Mouse (Mus musculus) liver, postnatal 0 days (tissue): ENCODE data around the gene Gm17509. TPM values are rescaled to one million over a fixed set of nuclear protein-coding genes. Genes with fewer than 3 reads are reported as not detected.

Experiments
- ATAC-seq: fragments of 200-750 bp; cut with Nextera tagmentation; 2 replicates; pipeline ENCODE4 v1.8.0; 2017; ENCODE audit warnings: mild to moderate bottlenecking, moderate library complexity
- DNase-seq: peaks from one replicate; pipeline ENCODE4 v3.0.0-alpha.2; 2016
- H3K27ac ChIP-seq: fragments of 300-500 bp; sonication (generic); 2 replicates; pipeline ENCODE4 v1.5.1; 2014; ENCODE audit warnings: antibody characterized with exemption, moderate library complexity, mild to moderate bottlenecking, low read depth
- H3K27me3 ChIP-seq: fragments of 300-500 bp; sonication (generic); 2 replicates; pipeline ENCODE4 v1.6.1; 2014; ENCODE audit warnings: low read length, control low read depth, mixed read lengths; ENCODE audit not compliant: insufficient read depth
- H3K36me3 ChIP-seq: fragments of 300-500 bp; sonication (generic); replicated peaks from 2 replicates; pipeline ENCODE4 v1.6.1; 2014; ENCODE audit warnings: mild to moderate bottlenecking, control low read depth, low read length, moderate library complexity, mixed read lengths; ENCODE audit not compliant: insufficient read depth
- H3K4me1 ChIP-seq: fragments of 300-500 bp; sonication (generic); 2 replicates; pipeline ENCODE4 v1.6.1; 2014; ENCODE audit warnings: antibody characterized with exemption, mild to moderate bottlenecking, control low read depth; ENCODE audit not compliant: insufficient read depth
- H3K4me2 ChIP-seq: fragments of 300-500 bp; sonication (generic); 2 replicates; pipeline ENCODE4 v1.6.1; 2014; ENCODE audit warnings: low read depth, mild to moderate bottlenecking, low read length, moderate library complexity, mixed read lengths
- H3K4me3 ChIP-seq: fragments of 300-500 bp; sonication (generic); 2 replicates; pipeline ENCODE4 v1.5.1; 2014; ENCODE audit warnings: low read depth, low read length
- H3K9ac ChIP-seq: fragments of 300-500 bp; sonication (generic); replicated peaks from 2 replicates; pipeline ENCODE4 v1.6.1; 2014; ENCODE audit warnings: mild to moderate bottlenecking, moderate library complexity
- H3K9me3 ChIP-seq: fragments of 300-500 bp; sonication (generic); 2 replicates; pipeline ENCODE4 v1.6.1; 2016; ENCODE audit warnings: mild to moderate bottlenecking, control low read depth, low read length, mixed read lengths
- CTCF ChIP-seq: sonication (generic); IDR thresholded peaks from 2 replicates; pipeline ENCODE4 v1.5.1; 2016; ENCODE audit warnings: antibody characterized with exemption, low read depth
- EP300 ChIP-seq: IDR thresholded peaks from 2 replicates; pipeline ENCODE4 v1.6.1; 2016; ENCODE audit warnings: antibody characterized with exemption, low read depth, mild to moderate bottlenecking
- WGBS: fragments of 180-500 bp; shearing (Covaris S2); extraction: QIAGEN DNeasy Blood & Tissue Kit; methylation state at CpG from one replicate; pipeline ENCODE4 v1.1.7; 2014; ENCODE audit not compliant: insufficient replicate concordance; 5-methylcytosine and 5-hydroxymethylcytosine counted together
- polyA plus RNA-seq: library from polyadenylated mRNA; unstranded; fragments of >200 nt; fragmentation: Nextera tagmentation; extraction: Ambion mirVana; gene quantifications from 2 replicates; pipeline ENCODE4 v1.2.1, GENCODE M21; 2015

Gm17509 gene
- polyA plus RNA-seq, 1 experiment from 2014 or later = not detected

DNA sequence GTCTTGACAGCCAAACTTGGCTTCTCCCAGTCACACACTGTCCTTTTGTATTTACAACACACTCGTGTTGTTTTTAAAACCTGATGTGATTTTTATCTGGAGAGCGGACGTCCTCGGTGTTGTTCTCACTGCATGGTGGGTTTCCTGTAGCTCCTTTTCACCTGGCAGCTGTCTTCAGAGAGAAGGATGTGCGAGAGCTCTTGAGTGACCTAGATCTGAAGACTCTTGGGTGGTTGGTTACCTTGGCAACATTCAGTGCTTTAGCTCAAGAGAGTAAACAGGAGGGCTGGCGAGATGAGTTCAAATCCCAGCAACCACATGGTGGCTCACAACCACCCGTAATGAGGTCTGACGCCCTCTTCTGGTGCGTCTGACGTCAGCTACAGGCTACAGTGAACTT is 4.7 kb downstream of the Gm17509 start:
- Histone ChIP-seq H3K36me3 (no peaks in the 10 kb centered on the region), H3K27ac (no peak overlapping the region), H3K4me2 (no peak overlapping the region), H3K4me3 (no peak overlapping the region), H3K4me1 (peaks cover 5% of the 10 kb centered on the region; the same call in 1 of the 2 replicates), H3K9me3 (no peaks in the 10 kb centered on the region), H3K9ac (no peak overlapping the region), H3K27me3 (peaks cover 11% of the 10 kb centered on the region)
- 41% methylated on average over 10 of the region's 10 CpGs for WGBS
- no peak for DNase-seq
- TF ChIP-seq CTCF (no peak), EP300 (no peak)
- ATAC-seq = no peak

DNA sequence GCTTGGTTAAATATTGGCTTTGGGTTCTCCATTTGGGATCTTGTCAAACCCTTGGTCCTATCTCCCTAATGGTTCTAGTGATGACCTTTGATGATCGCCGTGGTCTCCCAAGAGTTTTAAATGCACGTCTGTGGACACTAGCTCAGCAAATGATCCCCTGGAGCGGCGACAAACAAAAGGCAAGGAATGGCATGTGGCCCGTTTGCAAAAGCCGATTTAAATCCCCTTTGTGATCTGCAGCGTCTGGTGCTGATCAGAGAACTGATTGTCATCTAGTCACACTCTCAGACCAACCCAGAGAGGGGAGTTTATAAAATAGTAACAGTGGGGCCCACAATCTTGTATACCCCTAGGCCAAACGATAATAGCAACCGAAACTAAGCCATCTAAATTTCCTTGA is 5.4 kb downstream of the Gm17509 start:
- Histone ChIP-seq H3K27me3 (peaks cover 5% of the 10 kb centered on the region), H3K4me2 (no peak overlapping the region), H3K9me3 (no peaks in the 10 kb centered on the region), H3K4me1 (no peaks in the 10 kb centered on the region; the same call in 1 of the 2 replicates), H3K27ac (no peak overlapping the region), H3K9ac (no peak overlapping the region), H3K4me3 (no peak overlapping the region), H3K36me3 (no peaks in the 10 kb centered on the region)
- WGBS = 39% methylated on average over 10 of the region's 10 CpGs
- no peak for TF ChIP-seq EP300
- no peak for TF ChIP-seq CTCF
- DNase-seq (no peak), ATAC-seq (no peak)

DNA sequence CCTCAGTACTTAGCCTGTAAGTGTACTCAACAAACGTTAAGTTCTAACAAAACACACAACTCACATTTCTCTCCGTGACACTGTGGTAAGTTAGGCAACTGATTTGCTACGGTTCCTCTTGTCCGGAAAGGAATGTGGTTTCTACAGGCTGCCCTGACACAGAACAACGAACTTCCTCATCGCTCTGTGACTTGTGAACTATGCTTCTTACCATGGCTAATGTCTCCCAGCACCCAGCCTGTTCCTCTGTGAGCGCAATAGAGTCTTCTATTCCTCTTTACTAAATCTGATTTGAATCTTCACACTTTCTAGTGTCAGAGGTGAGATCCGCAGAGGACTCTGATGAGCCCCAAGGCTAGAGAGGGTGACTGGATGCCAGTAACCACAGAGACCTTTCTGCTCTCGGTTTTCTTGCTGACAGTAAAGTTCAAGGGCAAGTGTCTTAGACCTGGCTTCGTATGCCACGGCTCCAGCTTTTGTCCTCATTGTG is 9.4 kb downstream of the Gm17509 start:
- 25% methylated on average over 11 of the region's 11 CpGs for WGBS
- H3K4me3 ChIP-seq = no peak overlapping the region
- H3K36me3 ChIP-seq = no peaks in the 10 kb centered on the region
- DNase-seq (peak; percentile 27), ATAC-seq (peak; percentile 81)
- H3K27ac ChIP-seq = peak overlapping the region; percentile 77
- H3K9me3 ChIP-seq = no peaks in the 10 kb centered on the region
- no peaks in the 10 kb centered on the region for H3K27me3 ChIP-seq
- H3K4me1 ChIP-seq = no peaks in the 10 kb centered on the region
- no peak overlapping the region for H3K9ac ChIP-seq
- TF ChIP-seq CTCF = no peak
- no peak for TF ChIP-seq EP300
- H3K4me2 ChIP-seq = peak overlapping the region; percentile 24

DNA sequence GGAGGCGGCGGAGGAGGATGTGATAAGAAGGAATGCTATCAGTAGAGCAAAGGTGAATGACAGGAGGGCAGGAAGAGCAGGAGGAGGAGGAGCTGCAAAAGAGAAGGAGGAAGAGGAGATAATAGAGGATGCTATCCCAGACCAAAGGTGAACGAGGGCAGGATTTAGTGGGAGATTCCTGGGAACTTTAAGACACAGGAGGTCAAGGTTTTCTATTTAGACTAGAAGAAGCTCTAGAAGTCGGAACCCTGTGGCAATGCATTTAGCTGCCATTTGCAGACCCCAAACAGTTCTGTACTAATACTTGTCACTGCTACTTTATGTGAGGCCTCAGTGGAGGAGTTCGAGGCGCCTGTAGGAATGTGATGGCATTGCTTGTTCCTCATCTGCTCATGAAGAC is 12.6 kb downstream of the Gm17509 start, which contains the start of gene Emb:
Gene Emb, plus strand, starts transcription at position 301 of the 400 bp plus-strand sequence.
- Histone ChIP-seq H3K4me3 (no peak within 1 kb of the TSS), H3K4me2 (no peak within 1 kb of the TSS), H3K9ac (no peak within 1 kb of the TSS), H3K9me3 (no peaks in the 10 kb centered on the region), H3K27ac (no peak within 1 kb of the TSS), H3K27me3 (no peaks in the 10 kb centered on the region), H3K4me1 (no peaks in the 10 kb centered on the region), H3K36me3 (no peaks in the 10 kb centered on the region)
- WGBS = 51% methylated on average over 6 of the region's 6 CpGs
- no peak for ATAC-seq
- no peak for DNase-seq
- TF ChIP-seq CTCF = no peak
- no peak for TF ChIP-seq EP300

DNA sequence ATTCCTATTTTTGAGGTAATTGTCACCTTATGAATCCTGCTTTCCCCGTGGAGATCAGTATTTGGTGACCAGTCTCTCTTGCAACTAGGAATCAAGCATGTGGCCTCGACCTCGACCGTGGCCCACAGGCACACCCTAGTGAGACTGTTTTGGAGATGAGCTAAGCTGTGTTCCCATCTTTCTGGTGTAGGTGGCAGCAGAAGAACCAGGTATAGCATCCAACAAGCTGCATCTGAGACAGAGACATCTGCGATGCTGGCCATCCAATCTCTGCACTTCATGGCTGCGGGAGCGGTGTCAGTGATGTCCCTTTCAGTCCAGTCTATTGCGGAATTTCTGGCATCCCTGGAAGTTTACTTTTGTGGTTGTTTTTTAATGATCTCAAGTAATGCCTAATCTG is 14.8 kb downstream of the Gm17509 start:
- H3K4me3 ChIP-seq = no peak overlapping the region
- no peaks in the 10 kb centered on the region for H3K36me3 ChIP-seq
- H3K9ac ChIP-seq = no peak overlapping the region
- no peaks in the 10 kb centered on the region for H3K4me1 ChIP-seq
- ATAC-seq (no peak), DNase-seq (no peak)
- no peak overlapping the region for H3K27ac ChIP-seq
- no peak overlapping the region for H3K4me2 ChIP-seq
- H3K27me3 ChIP-seq = no peaks in the 10 kb centered on the region
- 75% methylated on average over 8 of the region's 8 CpGs for WGBS
- no peaks in the 10 kb centered on the region for H3K9me3 ChIP-seq
- TF ChIP-seq EP300 (no peak), CTCF (no peak)

DNA sequence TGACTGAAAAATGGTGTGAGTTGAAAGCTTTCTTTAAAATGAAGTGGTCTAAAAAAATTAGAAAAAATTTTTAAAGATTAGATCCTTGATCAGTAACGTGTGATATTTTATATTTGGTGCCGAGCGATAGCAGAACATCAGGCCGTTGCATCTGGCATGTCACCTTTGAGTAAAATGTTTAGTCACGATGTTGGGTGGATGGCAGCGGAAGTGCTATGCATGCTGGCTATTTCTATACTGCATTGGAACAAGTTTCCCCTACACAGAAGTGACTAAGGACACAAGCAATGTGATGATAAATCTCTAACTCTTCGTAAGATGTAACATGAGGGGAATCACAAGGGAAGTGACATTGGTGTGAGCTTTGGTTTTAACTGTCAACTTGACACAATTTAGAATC is 16.2 kb downstream of the Gm17509 start:
- Histone ChIP-seq H3K9ac (no peak overlapping the region), H3K4me1 (no peaks in the 10 kb centered on the region), H3K27me3 (no peaks in the 10 kb centered on the region), H3K36me3 (no peaks in the 10 kb centered on the region), H3K9me3 (no peaks in the 10 kb centered on the region), H3K4me3 (no peak overlapping the region), H3K4me2 (no peak overlapping the region), H3K27ac (no peak overlapping the region)
- ATAC-seq (no peak), DNase-seq (no peak)
- 79% methylated on average over 7 of the region's 7 CpGs for WGBS
- TF ChIP-seq CTCF (no peak), EP300 (no peak)
